Mouse (Mus musculus) G1E (cell line): Measurements from ENCODE around the gene Dnajb5.

ENCODE experiments used
- CTCF ChIP-seq: IDR thresholded peaks from 2 replicates; pipeline ENCODE4 v1.5.1; 2012; ENCODE audit warnings: low read depth, low read length, inconsistent platforms, mixed read lengths
- GATA1 ChIP-seq: IDR thresholded peaks from 2 replicates; pipeline ENCODE4 v1.6.1; 2012; ENCODE audit warnings: borderline replicate concordance, low read length, inconsistent platforms, mixed read lengths
- GATA2 ChIP-seq: IDR thresholded peaks from 2 replicates; pipeline ENCODE4 v1.6.1; 2012; ENCODE audit warnings: low read depth, low read length, inconsistent platforms, borderline replicate concordance
- TAL1 ChIP-seq: conservative IDR thresholded peaks from 2 replicates; pipeline ENCODE4 v1.6.1; 2012; ENCODE audit warnings: low read depth, low read length, inconsistent platforms, mixed read lengths

GRCm38 (mm10) chr4:42921536-42921935 is 28.1 kb upstream of the Dnajb5 start:
- TF ChIP-seq CTCF = no peak
- TF ChIP-seq TAL1 = no peak
- no peak for TF ChIP-seq GATA1
- no peak for TF ChIP-seq GATA2
